Mouse (Mus musculus) kidney, adult 8-10 months (tissue): Measurements from ENCODE around the gene Mkln1.

Experiments
- DNase-seq, 2 experiments: peaks; one replicate each; pipeline ENCODE4 v3.0.0; 2022

Mkln1 gene

GRCm38 (mm10) chr6:31399566-31399965, 1.0 kb downstream of the Mkln1 start:
- DNase-seq, result peak; percentile 78 to 85

GRCm38 (mm10) chr6:31411017-31411416, 12.5 kb downstream of the Mkln1 start:
- DNase-seq, result no peak

- DNase-seq, result peak; percentile 47 to 58
Observed at GRCm38 (mm10) chr6:31412487-31412886, 14.0 kb downstream of the Mkln1 start.

GRCm38 (mm10) chr6:31413556-31413955, 15.0 kb downstream of the Mkln1 start:
- DNase-seq, result no peak

GRCm38 (mm10) chr6:31414303-31414702, 15.8 kb downstream of the Mkln1 start:
- no peak for DNase-seq

GRCm38 (mm10) chr6:31425428-31425827, 26.9 kb downstream of the Mkln1 start:
- DNase-seq, result no peak

GRCm38 (mm10) chr6:31437264-31437663, 38.7 kb downstream of the Mkln1 start:
- DNase-seq, result no peak

GRCm38 (mm10) chr6:31445258-31445657, 46.7 kb downstream of the Mkln1 start:
- DNase-seq, result no peak

- DNase-seq, result peak; percentile 38 to 48
Observed at GRCm38 (mm10) chr6:31453735-31454134, 55.2 kb downstream of the Mkln1 start.

GRCm38 (mm10) chr6:31455376-31455775, 56.8 kb downstream of the Mkln1 start:
- DNase-seq, result peak in 1 of 2 experiments; percentile 24

- peak in 1 of 2 experiments; percentile 13 for DNase-seq
Observed at GRCm38 (mm10) chr6:31456988-31457387, 58.5 kb downstream of the Mkln1 start.

GRCm38 (mm10) chr6:31469431-31469830, 70.9 kb downstream of the Mkln1 start:
- DNase-seq, result peak; percentile 19 to 43

GRCm38 (mm10) chr6:31478221-31478620, 79.7 kb downstream of the Mkln1 start:
- DNase-seq, result no peak

- no peak for DNase-seq
Observed at GRCm38 (mm10) chr6:31480008-31480407, 81.5 kb downstream of the Mkln1 start.

GRCm38 (mm10) chr6:31486601-31487000, 88.1 kb downstream of the Mkln1 start:
- no peak for DNase-seq

GRCm38 (mm10) chr6:31489950-31490349, 91.4 kb downstream of the Mkln1 start:
- no peak for DNase-seq

GRCm38 (mm10) chr6:31495122-31495731, 96.7 kb downstream of the Mkln1 start:
- no peak for DNase-seq

- no peak for DNase-seq
Observed at GRCm38 (mm10) chr6:31496227-31496626, 97.7 kb downstream of the Mkln1 start.

- peak; percentile 26 to 45 for DNase-seq
Observed at GRCm38 (mm10) chr6:31499836-31500235, 101.3 kb downstream of the Mkln1 start.

- peak in 1 of 2 experiments; percentile 35 for DNase-seq
Observed at GRCm38 (mm10) chr6:31500260-31500659, 101.7 kb downstream of the Mkln1 start.

GRCm38 (mm10) chr6:31500691-31501090, 102.2 kb downstream of the Mkln1 start:
- DNase-seq, result no peak

GRCm38 (mm10) chr6:31502614-31503013, 104.1 kb downstream of the Mkln1 start:
- DNase-seq, result no peak

- DNase-seq, result no peak
Observed at GRCm38 (mm10) chr6:31513726-31514125, 115.2 kb downstream of the Mkln1 start.

- DNase-seq, result no peak
Observed at GRCm38 (mm10) chr6:31517681-31518337, 119.3 kb downstream of the Mkln1 start.

GRCm38 (mm10) chr6:31518338-31518698, 119.8 kb downstream of the Mkln1 start:
- DNase-seq, result peak; percentile 34 to 41
